Mouse (Mus musculus) stomach, embryonic 15.5 days (tissue): ENCODE data around the gene Gm49369. TPM values are rescaled to one million over a fixed set of nuclear protein-coding genes. Genes with fewer than 3 reads are reported as not detected.
A peak's percentile ranks its signal among the peaks of the same experiment; 100 is the strongest.
"Not testable (repeated sequence)": the region's sequence is repeated elsewhere in the genome, so short reads cannot be mapped to it uniquely, and the experiment has no call there.

Experiments used
- ATAC-seq: fragments of 200-750 bp; cut with Nextera tagmentation; 2 replicates; pipeline ENCODE4 v1.8.0; 2017; ENCODE audit warnings: low read depth, moderate number of reproducible peaks, moderate TSS enrichment; ENCODE audit not compliant: insufficient read depth, low FRiP score
- H3K27ac ChIP-seq: fragments of 300-500 bp; sonication (generic); 2 replicates; pipeline ENCODE4 v1.5.1; 2015; ENCODE audit warnings: mild to moderate bottlenecking, inconsistent platforms
- H3K27me3 ChIP-seq: fragments of 300-500 bp; sonication (generic); replicated peaks from 2 replicates; pipeline ENCODE4 v1.6.1; 2015; ENCODE audit warnings: inconsistent platforms
- H3K36me3 ChIP-seq: fragments of 300-500 bp; sonication (generic); 2 replicates; pipeline ENCODE4 v1.6.1; 2015; ENCODE audit warnings: inconsistent platforms
- H3K4me1 ChIP-seq: fragments of 300-500 bp; sonication (generic); 2 replicates; pipeline ENCODE4 v1.6.1; 2015; ENCODE audit warnings: inconsistent platforms
- H3K4me2 ChIP-seq: fragments of 300-500 bp; sonication (generic); 2 replicates; pipeline ENCODE4 v1.6.1; 2015; ENCODE audit warnings: mild to moderate bottlenecking, inconsistent platforms
- H3K4me3 ChIP-seq: fragments of 300-500 bp; sonication (generic); replicated peaks from 2 replicates; pipeline ENCODE4 v1.5.1; 2015; ENCODE audit warnings: inconsistent platforms
- H3K9ac ChIP-seq: fragments of 300-500 bp; sonication (generic); 2 replicates; pipeline ENCODE4 v1.6.1; 2015; ENCODE audit warnings: inconsistent platforms
- H3K9me3 ChIP-seq: fragments of 300-500 bp; sonication (generic); 2 replicates; pipeline ENCODE4 v1.6.1; 2016; ENCODE audit warnings: inconsistent platforms
- WGBS: fragments of 180-500 bp; shearing (Covaris S2); methylation state at CpG from one replicate; pipeline ENCODE4 v1.1.7; 2015; 5-methylcytosine and 5-hydroxymethylcytosine counted together
- polyA plus RNA-seq: library from polyadenylated mRNA; unstranded; fragments of >200 nt; fragmentation: Nextera tagmentation; extraction: Ambion mirVana; gene quantifications from 2 replicates; pipeline ENCODE4 v1.2.1, GENCODE M21; 2015

Gene Gm49369
- polyA plus RNA-seq, 1 experiment from 2014 or later: 0.58 TPM

DNA sequence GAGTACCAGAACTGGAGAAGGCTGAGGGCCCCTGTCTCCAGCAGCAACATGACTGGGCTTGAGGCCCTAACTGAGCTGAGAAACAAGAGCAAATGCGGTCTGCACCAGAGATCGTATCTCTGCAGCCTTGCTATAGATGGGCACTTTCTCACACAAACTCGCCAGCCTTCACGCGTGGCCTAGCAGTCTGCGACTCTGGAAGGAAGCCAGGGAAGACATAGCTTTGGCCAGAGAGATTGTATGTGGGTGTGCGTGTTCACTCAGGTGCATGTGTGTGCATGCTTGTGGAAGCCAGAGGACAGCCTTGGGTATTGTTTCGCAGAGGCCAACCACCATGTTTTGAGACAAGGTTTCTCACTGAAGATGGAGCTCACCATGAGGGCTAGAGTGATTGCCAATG is 26.2 kb upstream of the Gm49369 start:
- Histone ChIP-seq H3K4me1 (no peaks in the 10 kb centered on the region), H3K27ac (no peak overlapping the region), H3K36me3 (no peaks in the 10 kb centered on the region), H3K4me2 (no peak overlapping the region), H3K27me3 (no peaks in the 10 kb centered on the region), H3K4me3 (no peak overlapping the region), H3K9me3 (no peaks in the 10 kb centered on the region), H3K9ac (no peak overlapping the region)
- no peak for ATAC-seq
- WGBS: 91% methylated on average over 8 of the region's 8 CpGs

DNA sequence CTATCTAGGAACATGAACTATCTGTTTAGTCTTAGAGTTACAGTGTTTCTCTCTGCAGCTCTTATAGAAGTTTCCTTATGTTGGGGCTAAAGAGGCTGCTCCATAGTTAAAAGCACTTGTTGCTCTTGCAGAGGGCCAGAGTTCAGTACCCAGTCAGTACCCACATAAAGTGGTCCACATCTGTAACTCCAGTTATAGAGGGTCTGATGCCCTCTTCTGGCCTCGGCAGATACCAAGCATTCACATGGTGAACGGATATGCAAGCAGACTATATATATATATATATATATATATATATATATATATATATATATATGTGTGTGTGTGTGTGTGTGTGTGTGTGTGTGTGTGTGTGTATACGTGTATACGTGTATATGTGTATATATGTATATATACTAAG is 25.5 kb upstream of the Gm49369 start:
- Histone ChIP-seq H3K4me1 (no peaks in the 10 kb centered on the region), H3K9ac (no peak overlapping the region), H3K27me3 (no peaks in the 10 kb centered on the region), H3K4me2 (no peak overlapping the region), H3K36me3 (no peaks in the 10 kb centered on the region), H3K4me3 (no peak overlapping the region), H3K9me3 (no peaks in the 10 kb centered on the region), H3K27ac (no peak overlapping the region)
- no peak for ATAC-seq
- 68% methylated on average over 4 of the region's 4 CpGs for WGBS

DNA sequence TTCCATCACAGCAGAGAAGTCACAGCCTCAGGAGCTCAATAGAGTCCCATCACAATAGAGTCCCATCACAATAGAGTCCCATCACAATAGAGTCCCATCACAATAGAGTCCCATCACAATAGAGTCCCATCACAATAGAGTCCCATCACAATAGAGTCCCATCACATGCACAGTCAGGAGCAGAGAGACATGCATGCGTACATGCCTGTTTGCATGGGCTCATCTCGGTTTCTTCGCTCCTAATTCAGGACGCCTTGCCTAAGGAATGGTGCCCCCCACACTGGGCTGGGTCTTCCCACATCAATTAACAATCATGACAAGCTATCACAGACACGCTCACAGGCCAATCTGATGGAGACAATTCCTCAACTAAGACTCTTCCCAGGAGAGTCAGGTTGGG is 22.7 kb upstream of the Gm49369 start:
- not testable (repeated sequence) for H3K4me1 ChIP-seq, H3K27ac ChIP-seq, H3K9me3 ChIP-seq, H3K4me3 ChIP-seq, H3K27me3 ChIP-seq, H3K4me2 ChIP-seq, H3K9ac ChIP-seq, H3K36me3 ChIP-seq, ATAC-seq
- WGBS: 93% methylated on average over 5 of the region's 5 CpGs

DNA sequence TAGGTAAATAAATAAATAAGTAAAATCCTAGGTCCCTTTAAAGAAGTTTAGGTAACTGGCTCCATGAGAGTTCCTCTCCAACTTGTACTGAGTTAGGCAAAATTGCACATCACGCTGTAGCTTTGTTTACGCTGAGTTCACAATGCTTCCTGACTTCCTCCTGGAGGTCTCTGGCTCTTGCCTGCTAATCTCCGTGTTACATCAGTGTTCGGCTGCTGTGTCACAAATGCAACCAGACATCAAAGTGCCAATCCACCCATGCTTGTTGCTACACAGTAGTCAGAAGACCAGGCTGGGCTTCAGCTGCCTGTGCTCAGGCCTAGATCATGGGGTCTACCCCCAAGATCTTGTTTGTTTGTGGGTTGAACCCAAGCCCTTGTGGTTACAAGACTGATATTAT is 21.1 kb upstream of the Gm49369 start:
- Histone ChIP-seq H3K27me3 (no peaks in the 10 kb centered on the region), H3K4me2 (no peak overlapping the region), H3K9me3 (no peaks in the 10 kb centered on the region), H3K4me1 (no peaks in the 10 kb centered on the region), H3K9ac (no peak overlapping the region), H3K27ac (no peak overlapping the region), H3K4me3 (no peak overlapping the region), H3K36me3 (no peaks in the 10 kb centered on the region)
- ATAC-seq: no peak
- WGBS: 57% methylated on average over 4 of the region's 4 CpGs

DNA sequence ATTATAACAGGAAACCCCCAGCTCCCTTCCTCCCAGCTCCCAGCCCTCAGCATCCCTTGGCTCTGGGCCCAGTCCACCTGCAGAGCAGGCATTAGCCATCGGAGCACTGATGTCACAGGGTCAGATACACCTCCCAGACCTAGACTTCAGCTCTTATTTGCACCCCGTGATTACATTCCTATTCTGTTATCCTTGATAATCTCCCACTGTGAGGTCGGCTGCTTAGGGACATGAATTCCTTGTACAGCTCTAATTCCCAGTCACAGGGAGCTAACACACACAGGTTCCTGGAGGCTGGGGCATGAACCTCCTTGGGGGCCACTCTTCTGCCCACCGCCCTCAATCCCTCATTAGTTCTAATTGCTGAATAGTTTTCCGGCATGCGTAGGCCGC is 18.3 kb upstream of the Gm49369 start:
- Histone ChIP-seq H3K27me3 (no peaks in the 10 kb centered on the region), H3K4me3 (no peak overlapping the region), H3K4me1 (no peaks in the 10 kb centered on the region), H3K9me3 (no peaks in the 10 kb centered on the region), H3K9ac (no peak overlapping the region), H3K4me2 (no peak overlapping the region), H3K27ac (no peak overlapping the region), H3K36me3 (no peaks in the 10 kb centered on the region)
- no peak for ATAC-seq
- 46% methylated on average over 7 of the region's 7 CpGs for WGBS

DNA sequence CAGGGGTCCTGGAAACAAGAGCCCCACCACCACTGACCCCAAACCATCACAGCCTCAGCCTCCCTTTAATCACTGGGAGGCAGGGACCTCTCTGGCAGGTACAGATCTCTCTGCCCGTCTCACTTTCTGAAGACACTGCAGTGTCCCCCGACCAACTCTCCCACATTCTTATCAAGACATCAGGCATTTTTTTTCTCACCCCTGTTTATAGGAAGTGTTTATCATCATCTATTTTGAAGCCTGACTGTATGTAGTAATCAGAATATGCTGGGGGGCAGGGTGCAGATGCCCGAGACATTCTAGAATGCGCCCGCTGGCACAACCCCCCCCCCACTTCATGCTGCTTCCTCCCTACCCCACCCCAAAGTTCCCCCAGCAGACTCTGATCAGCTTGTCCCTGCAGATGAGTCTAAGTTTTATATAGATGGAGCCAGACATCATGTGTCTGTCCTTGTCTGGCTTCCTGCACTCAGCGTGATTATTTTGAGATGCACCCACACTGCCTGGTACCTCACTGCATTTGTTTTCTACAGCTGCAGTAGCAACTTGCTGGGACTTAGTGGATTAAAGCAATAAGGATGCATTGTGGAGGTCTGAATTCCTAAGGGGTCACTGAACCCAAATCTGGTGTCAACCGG is 17.8 kb upstream of the Gm49369 start:
- Histone ChIP-seq H3K9ac (no peak overlapping the region), H3K4me1 (no peaks in the 10 kb centered on the region), H3K4me3 (no peak overlapping the region), H3K9me3 (no peaks in the 10 kb centered on the region), H3K27ac (no peak overlapping the region; the same call in 1 of the 2 replicates), H3K4me2 (no peak overlapping the region), H3K36me3 (no peaks in the 10 kb centered on the region), H3K27me3 (no peaks in the 10 kb centered on the region)
- WGBS: 66% methylated on average over 7 of the region's 7 CpGs
- no peak for ATAC-seq

DNA sequence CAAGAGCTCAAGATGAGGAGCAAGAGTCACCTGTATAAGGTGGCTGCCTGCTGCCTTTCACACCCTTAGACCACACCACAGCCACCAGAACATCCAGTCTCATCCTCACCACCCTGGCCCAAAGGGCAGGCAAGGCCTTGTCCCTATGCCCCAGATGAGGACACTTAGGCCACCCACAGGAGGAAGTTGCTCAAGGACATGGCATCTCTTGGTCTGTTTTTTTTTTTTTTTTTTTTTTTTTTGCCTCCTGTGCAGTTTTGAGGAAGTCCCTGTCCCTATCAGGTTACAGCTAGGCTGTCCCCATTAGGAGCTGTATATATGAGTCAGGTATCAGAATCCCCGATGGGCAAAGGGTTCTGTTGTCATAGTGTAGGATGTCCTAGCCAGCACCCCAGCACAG is 16.8 kb upstream of the Gm49369 start:
- no peaks in the 10 kb centered on the region for H3K27me3 ChIP-seq
- no peak overlapping the region for H3K4me2 ChIP-seq
- H3K36me3 ChIP-seq: no peaks in the 10 kb centered on the region
- no peak overlapping the region for H3K27ac ChIP-seq
- no peak overlapping the region for H3K4me3 ChIP-seq
- ATAC-seq: no peak
- no peaks in the 10 kb centered on the region for H3K4me1 ChIP-seq
- WGBS: 61% methylated on average over 1 of the region's 1 CpGs
- H3K9me3 ChIP-seq: no peaks in the 10 kb centered on the region
- H3K9ac ChIP-seq: no peak overlapping the region

DNA sequence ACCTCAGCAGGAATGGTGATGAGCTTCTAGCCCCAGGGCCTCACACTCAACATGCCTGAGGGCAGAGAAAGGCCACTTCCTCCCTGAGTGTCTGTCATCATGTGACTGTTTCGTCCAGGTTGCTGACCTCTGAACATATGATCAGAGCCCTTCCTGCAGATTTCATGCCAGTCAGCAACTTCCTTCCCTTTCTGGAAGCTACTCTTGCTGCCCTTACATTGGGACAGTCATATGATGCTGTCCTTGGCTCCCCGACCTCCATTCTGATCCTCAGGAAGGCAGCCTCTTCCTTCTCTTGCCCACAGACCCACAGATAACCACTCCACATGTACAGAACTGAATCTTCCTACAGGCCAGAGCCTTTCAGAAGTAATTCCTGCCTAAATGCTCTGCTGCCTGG is 15.6 kb upstream of the Gm49369 start:
- no peaks in the 10 kb centered on the region for H3K36me3 ChIP-seq
- H3K9ac ChIP-seq: no peak overlapping the region
- peak overlapping the region; percentile 48 for H3K27ac ChIP-seq
- WGBS: 55% methylated on average over 2 of the region's 2 CpGs
- H3K9me3 ChIP-seq: no peaks in the 10 kb centered on the region
- ATAC-seq: no peak
- no peak overlapping the region for H3K4me3 ChIP-seq
- no peak overlapping the region for H3K4me2 ChIP-seq
- no peaks in the 10 kb centered on the region for H3K27me3 ChIP-seq
- peaks cover 5% of the 10 kb centered on the region; the same call in 1 of the 2 replicates for H3K4me1 ChIP-seq

DNA sequence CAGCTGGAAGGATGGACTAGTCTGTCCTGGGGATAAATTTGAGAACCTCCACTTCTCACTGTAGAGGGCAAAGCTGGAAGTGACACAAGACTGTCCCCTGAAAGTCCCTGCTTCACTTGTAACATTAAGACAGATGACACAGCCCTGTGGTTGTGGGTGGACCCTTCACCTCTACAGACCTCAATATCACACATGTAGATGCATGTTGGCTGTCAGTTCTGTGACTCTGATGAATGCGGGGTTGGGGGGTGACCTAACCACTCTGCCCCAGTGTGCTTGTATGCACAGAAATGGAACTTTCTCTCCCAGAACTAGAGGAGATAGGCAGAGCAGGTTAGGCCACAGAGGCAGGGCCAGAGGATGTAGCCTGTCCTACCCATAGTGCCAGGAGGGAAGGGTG is 14.1 kb upstream of the Gm49369 start:
- H3K27ac ChIP-seq: no peak overlapping the region; the same call in 1 of the 2 replicates
- WGBS: 89% methylated on average over 1 of the region's 1 CpGs
- H3K4me1 ChIP-seq: peaks cover 5% of the 10 kb centered on the region; the same call in 1 of the 2 replicates
- no peaks in the 10 kb centered on the region for H3K9me3 ChIP-seq
- H3K9ac ChIP-seq: no peak overlapping the region
- H3K27me3 ChIP-seq: no peaks in the 10 kb centered on the region
- no peak overlapping the region for H3K4me3 ChIP-seq
- no peak for ATAC-seq
- no peaks in the 10 kb centered on the region for H3K36me3 ChIP-seq
- no peak overlapping the region for H3K4me2 ChIP-seq

DNA sequence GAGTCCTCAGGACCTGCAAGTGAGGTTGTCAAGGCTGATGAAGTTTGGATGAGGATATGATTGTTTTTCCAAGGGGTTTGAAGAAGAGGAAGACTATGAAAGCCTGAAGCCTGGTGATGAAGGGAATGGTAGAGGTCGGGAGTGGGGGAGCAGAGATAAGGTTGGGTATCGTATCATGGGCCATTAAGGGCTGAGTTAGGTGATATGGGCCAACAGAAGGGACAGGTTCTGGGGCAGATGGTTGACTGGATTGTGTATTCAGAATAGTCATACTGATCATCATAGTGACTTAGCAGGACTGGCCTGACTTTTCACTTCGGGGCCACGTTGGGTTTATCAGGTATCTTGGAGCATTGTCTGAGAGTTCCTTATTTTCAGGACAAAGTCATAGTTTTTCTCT is 13.0 kb upstream of the Gm49369 start:
- WGBS: 79% methylated on average over 4 of the region's 4 CpGs
- no peak overlapping the region for H3K4me3 ChIP-seq

DNA sequence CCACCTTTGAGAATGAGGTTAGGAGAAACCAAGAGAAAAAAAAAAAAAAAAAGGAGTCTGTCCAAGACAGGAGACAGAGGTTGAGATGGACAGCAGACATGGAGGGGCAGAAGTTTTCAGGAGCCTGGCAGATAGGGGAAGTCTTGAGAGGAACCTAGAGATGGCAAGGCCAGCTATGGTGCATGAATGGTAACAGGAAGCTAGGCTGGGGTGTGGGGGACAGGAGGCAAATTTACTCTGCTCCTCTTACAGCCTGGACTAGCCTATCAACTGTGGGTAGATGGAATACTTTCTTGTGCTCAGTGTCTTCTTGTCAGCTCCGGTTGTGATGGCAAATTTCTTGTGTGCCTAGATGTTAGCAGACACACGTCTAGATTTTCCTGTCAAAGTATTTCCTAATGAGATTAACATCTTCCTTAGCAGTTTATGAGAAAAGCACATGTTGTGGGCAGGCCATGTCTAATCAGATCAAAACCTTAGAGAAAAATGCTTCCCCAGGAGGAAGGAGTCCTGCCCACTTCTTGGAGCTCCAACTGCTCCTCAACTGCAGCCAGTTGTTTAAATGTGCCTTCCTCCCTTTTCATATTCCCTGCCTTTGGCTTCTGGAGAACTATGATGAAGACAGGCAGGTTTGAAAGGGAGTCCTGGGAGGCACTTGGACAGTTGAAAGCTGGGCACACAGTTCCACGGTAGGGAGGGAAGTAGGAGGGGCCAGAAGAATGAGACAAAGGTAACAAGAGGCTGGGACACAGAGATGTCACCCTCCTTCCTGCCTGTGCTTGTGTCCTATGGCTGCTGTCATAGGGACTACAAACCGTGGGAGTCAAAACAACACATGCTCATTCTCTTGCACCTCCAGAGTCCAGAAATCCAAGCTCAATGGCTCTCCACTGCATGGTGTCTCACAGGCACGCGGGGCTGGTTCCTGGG is 12.1 kb upstream of the Gm49369 start:
- H3K9ac ChIP-seq: no peak overlapping the region
- ATAC-seq: no peak
- no peaks in the 10 kb centered on the region for H3K36me3 ChIP-seq
- no peak overlapping the region for H3K4me3 ChIP-seq
- H3K27ac ChIP-seq: peak overlapping the region; percentile 54; the same call in 1 of the 2 replicates
- H3K4me1 ChIP-seq: peaks cover 5% of the 10 kb centered on the region; the same call in 1 of the 2 replicates
- WGBS: 66% methylated on average over 6 of the region's 6 CpGs
- H3K9me3 ChIP-seq: no peaks in the 10 kb centered on the region
- no peaks in the 10 kb centered on the region for H3K27me3 ChIP-seq
- no peak overlapping the region for H3K4me2 ChIP-seq

More for the DNA sequence above, 13.0 kb upstream of the Gm49369 start:
- H3K9me3 ChIP-seq: no peaks in the 10 kb centered on the region
- no peak overlapping the region for H3K27ac ChIP-seq
- H3K36me3 ChIP-seq: no peaks in the 10 kb centered on the region
- no peak overlapping the region for H3K4me2 ChIP-seq
- ATAC-seq: no peak
- peaks cover 5% of the 10 kb centered on the region; the same call in 1 of the 2 replicates for H3K4me1 ChIP-seq
- no peak overlapping the region for H3K9ac ChIP-seq
- no peaks in the 10 kb centered on the region for H3K27me3 ChIP-seq

DNA sequence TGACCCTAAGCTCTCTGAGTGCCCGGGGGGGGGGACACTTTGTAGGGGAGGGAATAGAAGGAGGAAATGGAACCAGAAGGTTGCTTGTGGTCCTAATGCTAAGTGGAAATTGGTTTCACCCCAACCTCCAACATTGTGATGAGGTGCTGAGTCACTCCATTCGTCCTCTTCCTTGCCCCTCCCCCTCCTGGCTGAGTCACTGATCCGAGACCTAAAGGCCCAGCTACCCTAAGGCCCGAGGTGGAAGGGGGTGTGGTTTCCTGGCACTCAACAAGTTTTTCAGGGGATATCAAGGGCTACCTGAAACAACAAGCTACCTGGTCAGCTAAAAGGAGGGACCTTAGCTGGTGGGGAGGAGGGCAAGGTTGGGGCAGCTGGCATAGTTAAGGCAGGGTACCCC is 10.7 kb upstream of the Gm49369 start:
- Histone ChIP-seq H3K9ac (no peak overlapping the region), H3K36me3 (no peaks in the 10 kb centered on the region), H3K4me2 (no peak overlapping the region), H3K27me3 (no peaks in the 10 kb centered on the region), H3K4me3 (no peak overlapping the region), H3K27ac (peak overlapping the region; percentile 54; the same call in 1 of the 2 replicates), H3K4me1 (peaks cover 5% of the 10 kb centered on the region; the same call in 1 of the 2 replicates), H3K9me3 (no peaks in the 10 kb centered on the region)
- WGBS: 31% methylated on average over 4 of the region's 4 CpGs
- ATAC-seq: peak; percentile 63; the same call in 1 of the 2 replicates
